In the genomic region with DNA sequence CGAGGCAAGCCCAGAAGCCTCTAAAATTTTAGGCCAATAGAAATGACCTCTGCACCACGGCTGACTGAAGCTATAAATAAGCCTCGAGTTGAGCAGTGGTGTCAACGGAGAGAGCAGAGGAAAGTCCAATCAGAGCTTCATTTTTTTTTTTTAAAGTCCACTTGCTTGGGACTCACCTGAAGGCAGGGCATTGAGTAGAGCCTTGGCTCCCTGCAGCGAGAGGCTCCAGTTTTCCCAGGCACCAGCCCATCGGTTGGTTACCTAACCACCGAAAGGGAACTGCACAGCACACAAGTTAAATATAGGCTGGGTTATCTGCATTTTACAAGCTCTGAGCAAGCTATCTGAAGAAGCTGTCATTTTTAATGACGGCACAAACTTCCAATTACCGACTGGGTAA, we compare ENCODE assay signal across 13 mouse cellular contexts. TPM values are rescaled to one million over a fixed set of nuclear protein-coding genes. Genes with fewer than 3 reads are reported as not detected.
A peak's percentile ranks its signal among the peaks of the same experiment; 100 is the strongest.
DNase-seq lines count a peak whose midpoint lies in the region; ATAC-seq and TF ChIP-seq lines count a peak whose summit lies in the region.
"Had no signal": no experiment of that assay in that cellular context is flagged by ENCODE, and none has a peak within 500 bp of the region (broad histone marks: within the 10 kb centered on the region; RNA-seq: fewer than 3 reads in every experiment).

No protein-coding gene starts in this region.

- no peak overlapping the region for H3K4me3 ChIP-seq in heart, adult 2 months
- no peak overlapping the region for H3K4me3 ChIP-seq in liver, embryonic 12.5 days
- no peak overlapping the region for H3K4me3 ChIP-seq in heart, embryonic 13.5 days
- H3K4me3 ChIP-seq: limb, embryonic 12.5 days had no signal

- intact Hi-C loops in heart, adult 2 months (cut with DNase I), result no loop called here
- intact Hi-C loops in heart, postnatal 25 days (cut with DNase I), result loop anchor here (5.0 kb wide), 2 partner anchors 63 to 348 kb away; no protein-coding TSS in a partner anchor

- WGBS in heart, adult 2 months, result 35% methylated on average over 9 of the region's 9 CpGs
- WGBS in liver, embryonic 12.5 days (ENCODE audit: insufficient replicate concordance), result 20% methylated on average over 9 of the region's 9 CpGs
- WGBS in heart, embryonic 13.5 days, result 29% methylated on average over 9 of the region's 9 CpGs

- H3K27me3 ChIP-seq in heart, adult 2 months (ENCODE audit: control insufficient read depth, insufficient read depth, low read length), result no peaks in the 10 kb centered on the region
- H3K27me3 ChIP-seq in liver, embryonic 12.5 days (replicated peaks), result peaks cover 37% of the 10 kb centered on the region
- H3K27me3 ChIP-seq in heart, embryonic 13.5 days (replicated peaks), result peaks cover 30% of the 10 kb centered on the region

- no peaks in the 10 kb centered on the region for H3K9me3 ChIP-seq in liver, embryonic 12.5 days (replicated peaks)
- H3K9me3 ChIP-seq in heart, embryonic 13.5 days, result no peaks in the 10 kb centered on the region
- H3K9me3 ChIP-seq: limb, embryonic 12.5 days had no signal

- TF ChIP-seq EP300 in heart, adult 2 months (IDR thresholded peaks at IDR 0.05; ENCODE audit: insufficient read depth, low read depth, low read length), result 0 out of 2 replicates have a peak, but pooled peaks have one; percentile 26

- H3K4me2 ChIP-seq in liver, embryonic 12.5 days, result peak overlapping the region; percentile 13; the same call in 1 of the 2 replicates
- H3K4me2 ChIP-seq in heart, embryonic 13.5 days, result peak overlapping the region; percentile 46
- H3K4me2 ChIP-seq: limb, embryonic 12.5 days had no signal

- no peak for TF ChIP-seq CTCF in heart, adult 2 months (IDR thresholded peaks at IDR 0.05)

- H3K36me3 ChIP-seq in heart, adult 2 months (ENCODE audit: control insufficient read depth, insufficient read depth, low read length), result no peaks in the 10 kb centered on the region; the same call in 1 of the 2 replicates
- peaks cover 8% of the 10 kb centered on the region for H3K36me3 ChIP-seq in liver, embryonic 12.5 days
- H3K36me3 ChIP-seq in heart, embryonic 13.5 days, result peaks cover 6% of the 10 kb centered on the region

- no peak for ATAC-seq in liver, embryonic 12.5 days
- no peak for ATAC-seq in heart, embryonic 13.5 days (ENCODE audit: extremely low read depth, insufficient number of reproducible peaks, low FRiP score, low TSS enrichment)
- ATAC-seq in megakaryocyte-erythroid progenitor cell, adult 5-6 weeks (replicated peaks; ENCODE audit: low FRiP score, low TSS enrichment, poor library complexity, severe bottlenecking), result 0 out of 2 replicates have a peak, but pooled peaks have one; percentile 24
- ATAC-seq: inflammation-experienced regulatory T-cells, adult 6 months had no signal

- no peak overlapping the region for H3K9ac ChIP-seq in heart, adult 2 months (ENCODE audit: low read depth, low read length)
- H3K9ac ChIP-seq in liver, embryonic 12.5 days, result no peak overlapping the region
- 0 out of 2 replicates have a peak overlapping the region, but pooled peaks have one; percentile 52 for H3K9ac ChIP-seq in heart, embryonic 13.5 days
- H3K9ac ChIP-seq: limb, embryonic 12.5 days had no signal

- peaks cover 2% of the 10 kb centered on the region; the same call in 1 of the 2 replicates for H3K4me1 ChIP-seq in heart, adult 2 months (ENCODE audit: control insufficient read depth, insufficient read depth, low read length)
- H3K4me1 ChIP-seq in liver, embryonic 12.5 days, result peaks cover 30% of the 10 kb centered on the region
- peaks cover 88% of the 10 kb centered on the region for H3K4me1 ChIP-seq in heart, embryonic 13.5 days

- peak overlapping the region; percentile 69 for H3K27ac ChIP-seq in heart, adult 2 months
- no peak overlapping the region for H3K27ac ChIP-seq in liver, embryonic 12.5 days
- H3K27ac ChIP-seq in heart, embryonic 13.5 days (replicated peaks), result peak overlapping the region; percentile 86
- H3K27ac ChIP-seq: limb, embryonic 12.5 days had no signal

- no peaks in the 10 kb centered on the region for H3K79me2 ChIP-seq in heart, adult 2 months (replicated peaks; ENCODE audit: control insufficient read depth, insufficient read depth, low read length)

- DNase-seq in heart, adult 2 months, result peak in 1 of 2 experiments; percentile 55
- DNase-seq in heart, postnatal 25 days (ENCODE audit: low spot score), result no peak
- no peak for DNase-seq in liver
- no peak for DNase-seq in left cerebral cortex, adult 9 months (ENCODE audit: low spot score in 2 of 2)
- no peak for DNase-seq in right cerebral cortex, postnatal 14 days
- DNase-seq: adrenal gland, postnatal 36 days; cerebellum, postnatal 14 days; lung, adult 2 months had no signal

- TF ChIP-seq POLR2A in heart, adult 2 months (IDR thresholded peaks at IDR 0.05; ENCODE audit: insufficient read depth, low read depth, low read length), result no peak

RNA-seq across cellular contexts. Expression of a gene that starts 53.3 kb away (rescaled TPM):
- total RNA-seq in heart, adult 2 months (2021), result 10 to 100 TPM; 54.8 to 60.7 TPM
- polyA plus RNA-seq in heart, adult 2 months (2012; rRNA removed), result 16.8 and 24.8 TPM in 2 replicates
- total RNA-seq in heart, postnatal 25 days (2021), result 10 to 100 TPM; 58.0 to 63.5 TPM
- polyA plus RNA-seq in liver, embryonic 12.5 days (2016; fragmentation: Nextera tagmentation; extraction: Ambion mirVana), result 143 and 149 TPM in 2 replicates
- 85.8 and 88.4 TPM in 2 replicates for polyA plus RNA-seq in heart, embryonic 13.5 days (2015; fragmentation: Nextera tagmentation; extraction: Ambion mirVana)
- total RNA-seq in megakaryocyte-erythroid progenitor cell, adult 5-6 weeks (2014; fragmentation: Nextera tagmentation), result 96.8 and 101 TPM in 2 replicates
- 168 and 179 TPM in 2 replicates for total RNA-seq in megakaryocyte-erythroid progenitor cell, adult 5-6 weeks (2017)

RNA-seq across cellular contexts. Expression of a gene that starts 53.4 kb away (rescaled TPM):
- 1 to 10 TPM; 5.7 to 6.4 TPM for total RNA-seq in heart, adult 2 months (2021)
- 3.2 and 3.9 TPM in 2 replicates for polyA plus RNA-seq in heart, adult 2 months (2012; rRNA removed)
- total RNA-seq in heart, postnatal 25 days (2021), result 1 to 10 TPM; 4.3 to 4.6 TPM
- 6.9 and 8.6 TPM in 2 replicates for polyA plus RNA-seq in liver, embryonic 12.5 days (2016; fragmentation: Nextera tagmentation; extraction: Ambion mirVana)
- polyA plus RNA-seq in heart, embryonic 13.5 days (2015; fragmentation: Nextera tagmentation; extraction: Ambion mirVana), result 12.9 and 13.1 TPM in 2 replicates
- total RNA-seq in megakaryocyte-erythroid progenitor cell, adult 5-6 weeks (2014; fragmentation: Nextera tagmentation), result 4.0 and 12.1 TPM in 2 replicates
- 9.2 and 16.7 TPM in 2 replicates for total RNA-seq in megakaryocyte-erythroid progenitor cell, adult 5-6 weeks (2017)
